Mouse (Mus musculus) embryonic facial prominence, embryonic 15.5 days (tissue): Measurements from ENCODE around the gene Macrod2. TPM values are rescaled to one million over a fixed set of nuclear protein-coding genes. Genes with fewer than 3 reads are reported as not detected.

Experiments
- ATAC-seq: fragments of 200-750 bp; cut with Nextera tagmentation; 2 replicates; pipeline ENCODE4 v1.8.0; 2017; ENCODE audit warnings: low read depth, moderate TSS enrichment; ENCODE audit not compliant: insufficient number of reproducible peaks, low FRiP score, low TSS enrichment
- H3K27ac ChIP-seq: fragments of 300-500 bp; sonication (generic); replicated peaks from 2 replicates; pipeline ENCODE4 v1.5.1; 2015; ENCODE audit warnings: mild to moderate bottlenecking, inconsistent platforms
- H3K27me3 ChIP-seq: fragments of 300-500 bp; sonication (generic); 2 replicates; pipeline ENCODE4 v1.6.1; 2015; ENCODE audit warnings: inconsistent platforms
- H3K36me3 ChIP-seq: fragments of 300-500 bp; sonication (generic); 2 replicates; pipeline ENCODE4 v1.6.1; 2015; ENCODE audit warnings: mild to moderate bottlenecking, inconsistent platforms
- H3K4me1 ChIP-seq: fragments of 300-500 bp; sonication (generic); 2 replicates; pipeline ENCODE4 v1.6.1; 2015; ENCODE audit warnings: inconsistent platforms
- H3K4me2 ChIP-seq: fragments of 300-500 bp; sonication (generic); replicated peaks from 2 replicates; pipeline ENCODE4 v1.6.1; 2015; ENCODE audit warnings: mild to moderate bottlenecking, inconsistent platforms
- H3K4me3 ChIP-seq: fragments of 300-500 bp; sonication (generic); replicated peaks from 2 replicates; pipeline ENCODE4 v1.5.1; 2015; ENCODE audit warnings: mild to moderate bottlenecking, inconsistent platforms
- H3K9ac ChIP-seq: fragments of 300-500 bp; sonication (generic); 2 replicates; pipeline ENCODE4 v1.6.1; 2015; ENCODE audit warnings: inconsistent platforms
- H3K9me3 ChIP-seq: fragments of 300-500 bp; sonication (generic); replicated peaks from 2 replicates; pipeline ENCODE4 v1.6.1; 2016; ENCODE audit warnings: inconsistent platforms
- WGBS: fragments of 180-500 bp; shearing (Covaris S2); methylation state at CpG from one replicate; pipeline ENCODE4 v1.1.7; 2015; 5-methylcytosine and 5-hydroxymethylcytosine counted together
- polyA plus RNA-seq: library from polyadenylated mRNA; unstranded; fragments of >200 nt; fragmentation: Nextera tagmentation; extraction: Ambion mirVana; gene quantifications from 2 replicates; pipeline ENCODE4 v1.2.1, GENCODE M21; 2015

The Macrod2 gene
- polyA plus RNA-seq, 1 experiment from 2014 or later: 38.9 TPM

- H3K4me2 ChIP-seq: no peak overlapping the region
- no peak for ATAC-seq
Measured at GRCm38 (mm10) chr2:142407341-142407740, 2012.2 kb downstream of the Macrod2 start.

DNA sequence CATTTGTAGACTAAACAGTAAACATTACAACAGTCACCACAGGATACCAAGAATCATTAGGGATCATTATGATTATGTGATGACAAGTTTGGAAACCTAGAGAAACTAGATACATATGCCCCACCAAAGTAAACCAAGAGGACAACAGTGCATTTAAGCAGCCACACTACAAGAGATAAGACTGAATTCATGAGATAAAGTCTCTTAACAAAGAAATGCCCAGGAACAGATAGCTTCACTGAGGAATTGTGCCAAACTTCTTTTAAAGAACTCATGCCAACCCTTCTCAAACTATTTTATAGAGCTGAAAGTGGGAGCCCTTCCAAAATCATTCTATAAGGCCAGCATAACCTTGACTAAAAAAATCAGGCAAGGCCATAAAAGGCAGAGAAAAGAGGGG is 2015.0 kb downstream of the Macrod2 start:
- no peaks in the 10 kb centered on the region for H3K9me3 ChIP-seq
- H3K4me1 ChIP-seq: no peaks in the 10 kb centered on the region
- ATAC-seq: no peak
- H3K4me3 ChIP-seq: no peak overlapping the region
- H3K36me3 ChIP-seq: no peaks in the 10 kb centered on the region
- H3K27me3 ChIP-seq: no peaks in the 10 kb centered on the region
- no peak overlapping the region for H3K27ac ChIP-seq
- no peak overlapping the region for H3K9ac ChIP-seq
- H3K4me2 ChIP-seq: no peak overlapping the region

More at GRCm38 (mm10) chr2:142407341-142407740, 2012.2 kb downstream of the Macrod2 start:
- Histone ChIP-seq H3K36me3 (no peaks in the 10 kb centered on the region), H3K9ac (no peak overlapping the region), H3K4me1 (no peaks in the 10 kb centered on the region), H3K4me3 (no peak overlapping the region), H3K27ac (no peak overlapping the region), H3K9me3 (no peaks in the 10 kb centered on the region), H3K27me3 (no peaks in the 10 kb centered on the region)

DNA sequence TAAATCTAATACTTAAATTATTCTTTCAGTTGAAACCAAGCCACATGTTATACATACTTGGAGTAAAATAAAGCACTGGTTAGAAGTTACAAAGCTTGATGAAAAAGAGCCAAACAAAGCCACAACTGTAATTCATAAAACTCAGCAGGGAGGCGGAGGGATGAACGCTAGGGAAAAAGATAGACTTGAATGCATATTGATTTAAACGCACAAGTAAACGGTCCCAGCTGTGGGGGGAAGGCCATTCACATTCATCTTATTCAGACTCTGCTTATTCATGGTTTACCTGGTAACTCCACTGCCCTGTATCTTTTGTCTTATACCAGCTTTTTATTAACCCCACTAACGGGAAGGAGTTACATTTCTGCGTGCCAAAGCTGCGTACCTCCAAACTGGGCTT is 2038.0 kb downstream of the Macrod2 start:
- no peak for ATAC-seq
- Histone ChIP-seq H3K4me2 (no peak overlapping the region), H3K9ac (no peak overlapping the region), H3K4me1 (peaks cover 4% of the 10 kb centered on the region; the same call in 1 of the 2 replicates), H3K36me3 (no peaks in the 10 kb centered on the region), H3K27me3 (no peaks in the 10 kb centered on the region), H3K27ac (no peak overlapping the region), H3K4me3 (no peak overlapping the region), H3K9me3 (no peaks in the 10 kb centered on the region)
- 42% methylated on average over 7 of the region's 7 CpGs for WGBS

- Histone ChIP-seq H3K27me3 (no peaks in the 10 kb centered on the region), H3K4me2 (no peak overlapping the region), H3K9me3 (no peaks in the 10 kb centered on the region), H3K4me1 (peaks cover 5% of the 10 kb centered on the region; the same call in 1 of the 2 replicates), H3K9ac (no peak overlapping the region), H3K4me3 (no peak overlapping the region), H3K27ac (no peak overlapping the region), H3K36me3 (no peaks in the 10 kb centered on the region)
- 92% methylated on average over 4 of the region's 4 CpGs for WGBS
- no peak for ATAC-seq
Measured at GRCm38 (mm10) chr2:142434731-142435130, 2039.6 kb downstream of the Macrod2 start.

- Histone ChIP-seq H3K9ac (no peak overlapping the region), H3K9me3 (no peaks in the 10 kb centered on the region), H3K4me1 (peaks cover 5% of the 10 kb centered on the region; the same call in 1 of the 2 replicates), H3K27me3 (no peaks in the 10 kb centered on the region), H3K4me2 (no peak overlapping the region), H3K27ac (no peak overlapping the region), H3K36me3 (no peaks in the 10 kb centered on the region), H3K4me3 (no peak overlapping the region)
- 55% methylated on average over 6 of the region's 6 CpGs for WGBS
- no peak; the same call in 1 of the 2 replicates for ATAC-seq
Measured at GRCm38 (mm10) chr2:142437606-142438461, 2042.7 kb downstream of the Macrod2 start.

Other genes with a start within 250 kb of the Macrod2 start
- not detected in 2 replicates for gene Gm17374, start 243.3 kb upstream of the Macrod2 start, polyA plus RNA-seq
- gene Esf1, start 224.7 kb upstream of the Macrod2 start, polyA plus RNA-seq: 23.7 and 24.4 TPM in 2 replicates
- 22.6 and 23.4 TPM in 2 replicates for gene Ndufaf5, start 224.7 kb upstream of the Macrod2 start, polyA plus RNA-seq
- gene Sel1l2, start 5.6 kb upstream of the Macrod2 start, polyA plus RNA-seq: not detected in 2 replicates